Mouse (Mus musculus): ENCODE results near the gene Cobl. TPM values are rescaled to one million over a fixed set of nuclear protein-coding genes. Genes with fewer than 3 reads are reported as not detected.

Gene Cobl
- polyA plus RNA-seq, 1 experiment from 2014 or later, result 8.2 TPM

GRCm38 (mm10) chr11:12198700-12199349, 265.9 kb downstream of the Cobl start:
- no peak overlapping the region for H3K27ac ChIP-seq (ENCODE audit: low read depth, low read length)
- H3K27me3 ChIP-seq (replicated peaks; ENCODE audit: control insufficient read depth, insufficient read depth, low read length), result no peaks in the 10 kb centered on the region; the same call in 1 of the 2 replicates
- H3K4me3 ChIP-seq (ENCODE audit: low read depth, low read length), result no peak overlapping the region
- no peak for ATAC-seq (replicated peaks; ENCODE audit: low FRiP score)
- no peaks in the 10 kb centered on the region for H3K9me3 ChIP-seq (ENCODE audit: control insufficient read depth, low read length)
- H3K4me2 ChIP-seq, result no peak overlapping the region
- WGBS, result 86% methylated on average over 6 of the region's 6 CpGs
- H3K4me1 ChIP-seq (replicated peaks; ENCODE audit: control insufficient read depth, insufficient read depth, low read length), result no peaks in the 10 kb centered on the region
- H3K36me3 ChIP-seq (ENCODE audit: control insufficient read depth, insufficient read depth, low read length), result no peaks in the 10 kb centered on the region
- H3K9ac ChIP-seq (ENCODE audit: low read depth, low read length), result no peak overlapping the region
- DNase-seq (ENCODE audit: low spot score), result no peak

GRCm38 (mm10) chr11:12198017-12198416, 266.7 kb downstream of the Cobl start:
- Histone ChIP-seq H3K4me2 (no peak overlapping the region), H3K9me3 (ENCODE audit: control insufficient read depth, low read length) (no peaks in the 10 kb centered on the region), H3K36me3 (ENCODE audit: control insufficient read depth, insufficient read depth, low read length) (no peaks in the 10 kb centered on the region), H3K27ac (ENCODE audit: low read depth, low read length) (no peak overlapping the region), H3K4me3 (ENCODE audit: low read depth, low read length) (no peak overlapping the region), H3K4me1 (replicated peaks; ENCODE audit: control insufficient read depth, insufficient read depth, low read length) (no peaks in the 10 kb centered on the region), H3K27me3 (replicated peaks; ENCODE audit: control insufficient read depth, insufficient read depth, low read length) (no peaks in the 10 kb centered on the region; the same call in 1 of the 2 replicates), H3K9ac (ENCODE audit: low read depth, low read length) (no peak overlapping the region)
- ATAC-seq (replicated peaks; ENCODE audit: low FRiP score), result no peak
- WGBS, result 63% methylated on average over 2 of the region's 2 CpGs
- DNase-seq (ENCODE audit: low spot score), result no peak

GRCm38 (mm10) chr11:12197542-12197941, 267.2 kb downstream of the Cobl start:
- H3K4me3 ChIP-seq (ENCODE audit: low read depth, low read length), result no peak overlapping the region
- no peaks in the 10 kb centered on the region; the same call in 1 of the 2 replicates for H3K27me3 ChIP-seq (replicated peaks; ENCODE audit: control insufficient read depth, insufficient read depth, low read length)
- 72% methylated on average over 4 of the region's 4 CpGs for WGBS
- no peak overlapping the region for H3K4me2 ChIP-seq
- no peak overlapping the region for H3K9ac ChIP-seq (ENCODE audit: low read depth, low read length)
- no peak for DNase-seq (ENCODE audit: low spot score)
- H3K4me1 ChIP-seq (replicated peaks; ENCODE audit: control insufficient read depth, insufficient read depth, low read length), result no peaks in the 10 kb centered on the region
- no peak for ATAC-seq (replicated peaks; ENCODE audit: low FRiP score)
- no peaks in the 10 kb centered on the region for H3K9me3 ChIP-seq (ENCODE audit: control insufficient read depth, low read length)
- H3K36me3 ChIP-seq (ENCODE audit: control insufficient read depth, insufficient read depth, low read length), result no peaks in the 10 kb centered on the region
- H3K27ac ChIP-seq (ENCODE audit: low read depth, low read length), result no peak overlapping the region

- no peak overlapping the region for H3K27ac ChIP-seq (ENCODE audit: low read depth, low read length)
Measured at GRCm38 (mm10) chr11:12195390-12195789, 269.4 kb downstream of the Cobl start.

GRCm38 (mm10) chr11:12193369-12193768, 271.4 kb downstream of the Cobl start:
- no peak for ATAC-seq (replicated peaks; ENCODE audit: low FRiP score)
- Histone ChIP-seq H3K4me2 (no peak overlapping the region), H3K4me1 (replicated peaks; ENCODE audit: control insufficient read depth, insufficient read depth, low read length) (no peaks in the 10 kb centered on the region), H3K9me3 (ENCODE audit: control insufficient read depth, low read length) (no peaks in the 10 kb centered on the region), H3K36me3 (ENCODE audit: control insufficient read depth, insufficient read depth, low read length) (no peaks in the 10 kb centered on the region), H3K27ac (ENCODE audit: low read depth, low read length) (no peak overlapping the region), H3K27me3 (replicated peaks; ENCODE audit: control insufficient read depth, insufficient read depth, low read length) (no peaks in the 10 kb centered on the region), H3K4me3 (ENCODE audit: low read depth, low read length) (no peak overlapping the region), H3K9ac (ENCODE audit: low read depth, low read length) (no peak overlapping the region)
- WGBS, result 73% methylated on average over 4 of the region's 4 CpGs
- DNase-seq (ENCODE audit: low spot score), result no peak

More at GRCm38 (mm10) chr11:12195390-12195789, 269.4 kb downstream of the Cobl start:
- Histone ChIP-seq H3K9me3 (ENCODE audit: control insufficient read depth, low read length) (no peaks in the 10 kb centered on the region), H3K27me3 (replicated peaks; ENCODE audit: control insufficient read depth, insufficient read depth, low read length) (no peaks in the 10 kb centered on the region; the same call in 1 of the 2 replicates), H3K4me2 (no peak overlapping the region), H3K36me3 (ENCODE audit: control insufficient read depth, insufficient read depth, low read length) (no peaks in the 10 kb centered on the region), H3K4me1 (replicated peaks; ENCODE audit: control insufficient read depth, insufficient read depth, low read length) (no peaks in the 10 kb centered on the region), H3K4me3 (ENCODE audit: low read depth, low read length) (no peak overlapping the region), H3K9ac (ENCODE audit: low read depth, low read length) (no peak overlapping the region)
- WGBS, result 75% methylated on average over 3 of the region's 3 CpGs
- ATAC-seq (replicated peaks; ENCODE audit: low FRiP score) (no peak), DNase-seq (ENCODE audit: low spot score) (no peak)

GRCm38 (mm10) chr11:12191386-12191785, 273.4 kb downstream of the Cobl start:
- H3K27ac ChIP-seq (ENCODE audit: low read depth, low read length), result no peak overlapping the region
- H3K27me3 ChIP-seq (replicated peaks; ENCODE audit: control insufficient read depth, insufficient read depth, low read length), result no peaks in the 10 kb centered on the region
- H3K4me2 ChIP-seq, result no peak overlapping the region
- H3K9ac ChIP-seq (ENCODE audit: low read depth, low read length), result no peak overlapping the region
- H3K36me3 ChIP-seq (ENCODE audit: control insufficient read depth, insufficient read depth, low read length), result no peaks in the 10 kb centered on the region
- no peaks in the 10 kb centered on the region for H3K9me3 ChIP-seq (ENCODE audit: control insufficient read depth, low read length)
- H3K4me3 ChIP-seq (ENCODE audit: low read depth, low read length), result no peak overlapping the region
- DNase-seq (ENCODE audit: low spot score), result no peak
- ATAC-seq (replicated peaks; ENCODE audit: low FRiP score), result no peak
- WGBS, result 73% methylated on average over 2 of the region's 2 CpGs
- no peaks in the 10 kb centered on the region for H3K4me1 ChIP-seq (replicated peaks; ENCODE audit: control insufficient read depth, insufficient read depth, low read length)

- ATAC-seq (replicated peaks; ENCODE audit: low FRiP score) (no peak), DNase-seq (ENCODE audit: low spot score) (no peak)
- Histone ChIP-seq H3K27me3 (replicated peaks; ENCODE audit: control insufficient read depth, insufficient read depth, low read length) (no peaks in the 10 kb centered on the region), H3K4me3 (ENCODE audit: low read depth, low read length) (no peak overlapping the region), H3K9me3 (ENCODE audit: control insufficient read depth, low read length) (no peaks in the 10 kb centered on the region), H3K27ac (ENCODE audit: low read depth, low read length) (no peak overlapping the region), H3K9ac (ENCODE audit: low read depth, low read length) (no peak overlapping the region), H3K4me1 (replicated peaks; ENCODE audit: control insufficient read depth, insufficient read depth, low read length) (no peaks in the 10 kb centered on the region), H3K4me2 (no peak overlapping the region), H3K36me3 (ENCODE audit: control insufficient read depth, insufficient read depth, low read length) (no peaks in the 10 kb centered on the region)
- 50% methylated on average over 1 of the region's 1 CpGs for WGBS
Measured at GRCm38 (mm10) chr11:12190417-12190816, 274.3 kb downstream of the Cobl start.
